Mouse (Mus musculus) midbrain, embryonic 14.5 days (tissue): ENCODE measurements at regions not wholly inside any gene's neighbourhood (a gene's known extent, or its start where the extent isn't known, plus 50 kb on each side); places are given as distances from the start of the nearest gene placed in this dataset.
"Not testable (repeated sequence)": the region's sequence is repeated elsewhere in the genome, so short reads cannot be mapped to it uniquely, and the experiment has no call there.

ENCODE experiments used
- ATAC-seq: fragments of 200-750 bp; cut with Nextera tagmentation; 2 replicates; pipeline ENCODE4 v1.8.0; 2017; ENCODE audit warnings: moderate number of reproducible peaks, moderate library complexity; ENCODE audit not compliant: low FRiP score, low TSS enrichment
- DNase-seq: peaks from one replicate; pipeline ENCODE4 v3.0.0-alpha.2; 2015
- H3K27ac ChIP-seq: fragments of 300-500 bp; sonication (generic); replicated peaks from 2 replicates; pipeline ENCODE4 v1.5.1; 2014; ENCODE audit warnings: mild to moderate bottlenecking, low read depth, low read length, moderate library complexity
- H3K27me3 ChIP-seq: fragments of 300-500 bp; sonication (generic); 2 replicates; pipeline ENCODE4 v1.6.1; 2014; ENCODE audit warnings: low read length, control low read depth, mixed read lengths; ENCODE audit not compliant: control insufficient read depth, insufficient read depth
- H3K36me3 ChIP-seq: fragments of 300-500 bp; sonication (generic); 2 replicates; pipeline ENCODE4 v1.6.1; 2014; ENCODE audit warnings: low read length, control low read depth; ENCODE audit not compliant: control insufficient read depth, insufficient read depth
- H3K4me1 ChIP-seq: fragments of 300-500 bp; sonication (generic); 2 replicates; pipeline ENCODE4 v1.6.1; 2014; ENCODE audit warnings: mild to moderate bottlenecking, antibody characterized with exemption, low read length, control low read depth; ENCODE audit not compliant: control insufficient read depth, insufficient read depth
- H3K4me2 ChIP-seq: fragments of 300-500 bp; sonication (generic); 2 replicates; pipeline ENCODE4 v1.6.1; 2014; ENCODE audit warnings: mild to moderate bottlenecking, low read length, moderate library complexity
- H3K4me3 ChIP-seq: fragments of 300-500 bp; sonication (generic); replicated peaks from 2 replicates; pipeline ENCODE4 v1.5.1; 2014; ENCODE audit warnings: low read depth, low read length
- H3K9ac ChIP-seq: fragments of 300-500 bp; sonication (generic); replicated peaks from 2 replicates; pipeline ENCODE4 v1.6.1; 2014; ENCODE audit warnings: mild to moderate bottlenecking, low read length, moderate library complexity
- H3K9me3 ChIP-seq: fragments of 300-500 bp; sonication (generic); 2 replicates; pipeline ENCODE4 v1.6.1; 2016; ENCODE audit warnings: low read length, control low read depth, mixed read lengths; ENCODE audit not compliant: control insufficient read depth
- WGBS: fragments of 180-500 bp; shearing (Covaris S2); extraction: QIAGEN DNeasy Blood & Tissue Kit; methylation state at CpG from one replicate; pipeline ENCODE4 v1.1.7; 2014; 5-methylcytosine and 5-hydroxymethylcytosine counted together

DNA sequence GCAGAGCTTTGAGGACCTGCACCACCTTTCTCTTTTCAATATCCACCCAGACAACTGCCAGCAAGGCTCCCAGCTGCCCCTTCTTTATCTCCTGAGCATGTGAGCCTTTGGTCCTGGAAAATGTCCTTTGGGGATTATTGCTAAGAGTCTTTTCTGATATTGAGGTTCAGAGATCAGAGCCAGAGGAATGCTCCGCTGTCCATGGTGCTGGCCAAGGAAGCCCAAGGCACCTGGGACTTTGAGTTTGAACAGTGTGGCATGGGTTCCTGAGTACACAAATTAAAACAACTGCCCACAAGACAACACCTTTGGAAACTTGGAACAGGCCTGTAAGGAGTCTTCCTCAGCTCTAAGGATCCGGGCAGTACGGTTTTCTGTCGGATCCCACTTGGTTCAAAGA, 52.6 kb upstream of the Slc28a3 start:
- H3K9ac ChIP-seq = no peak overlapping the region
- H3K4me1 ChIP-seq = no peaks in the 10 kb centered on the region
- H3K36me3 ChIP-seq = no peaks in the 10 kb centered on the region
- H3K27me3 ChIP-seq = no peaks in the 10 kb centered on the region
- DNase-seq (no peak), ATAC-seq (no peak)
- H3K27ac ChIP-seq = no peak overlapping the region
- no peaks in the 10 kb centered on the region for H3K9me3 ChIP-seq
- 78% methylated on average over 4 of the region's 4 CpGs for WGBS
- H3K4me2 ChIP-seq = no peak overlapping the region
- no peak overlapping the region for H3K4me3 ChIP-seq

DNA sequence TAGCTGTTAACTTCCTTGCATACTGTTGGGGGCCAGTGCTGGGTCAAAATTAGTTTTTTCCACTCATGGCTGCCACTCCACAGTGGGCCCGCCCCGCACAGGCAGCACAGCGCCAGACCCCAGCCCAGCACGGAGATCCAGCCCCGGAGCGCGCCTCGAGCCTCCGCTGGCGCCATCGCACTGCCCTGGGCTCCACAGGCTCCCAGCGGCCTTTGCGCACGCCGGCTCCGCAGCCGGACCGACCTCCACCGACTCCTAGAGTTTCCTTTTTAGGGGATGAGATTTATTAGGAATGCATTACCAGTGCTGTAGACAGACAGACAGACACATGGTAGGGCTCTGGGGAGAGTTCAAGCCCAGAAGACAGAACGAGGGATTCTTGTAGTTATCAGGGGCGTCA, 58.0 kb upstream of the Slc28a3 start:
- Histone ChIP-seq H3K4me2 (peak overlapping the region; percentile 33; the same call in 1 of the 2 replicates), H3K9ac (no peak overlapping the region), H3K27ac (no peak overlapping the region), H3K4me1 (0 out of 2 replicates have a peak, but pooled peaks cover 2% of the 10 kb centered on the region), H3K36me3 (no peaks in the 10 kb centered on the region), H3K27me3 (no peaks in the 10 kb centered on the region), H3K9me3 (no peaks in the 10 kb centered on the region), H3K4me3 (no peak overlapping the region)
- WGBS = 59% methylated on average over 21 of the region's 21 CpGs
- no peak for ATAC-seq
- no peak for DNase-seq

DNA sequence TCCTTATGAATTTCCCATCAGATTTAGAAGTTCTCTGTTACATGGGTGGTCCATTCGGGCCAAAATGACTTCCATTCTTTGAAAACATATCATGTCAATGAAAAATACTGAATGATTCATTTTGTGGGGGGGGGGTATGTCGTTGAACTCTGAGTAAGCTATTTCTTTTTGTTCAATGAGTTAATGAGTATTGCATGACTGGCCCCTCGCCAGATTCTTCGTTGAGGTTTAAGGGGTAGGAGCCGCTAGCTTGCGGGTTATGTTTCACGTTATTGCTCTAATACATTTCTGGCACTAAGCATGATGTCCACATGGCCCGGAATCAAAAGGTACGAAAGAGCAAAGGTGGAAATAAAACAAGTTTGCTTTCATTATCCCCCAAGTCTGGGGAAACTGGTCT, 59.5 kb upstream of the Slc28a3 start:
- Histone ChIP-seq H3K4me3 (no peak overlapping the region), H3K4me2 (no peak overlapping the region), H3K27ac (no peak overlapping the region), H3K9ac (no peak overlapping the region), H3K36me3 (no peaks in the 10 kb centered on the region), H3K9me3 (no peaks in the 10 kb centered on the region), H3K4me1 (0 out of 2 replicates have a peak, but pooled peaks cover 2% of the 10 kb centered on the region), H3K27me3 (no peaks in the 10 kb centered on the region)
- 91% methylated on average over 9 of the region's 9 CpGs for WGBS
- DNase-seq (no peak), ATAC-seq (no peak)

DNA sequence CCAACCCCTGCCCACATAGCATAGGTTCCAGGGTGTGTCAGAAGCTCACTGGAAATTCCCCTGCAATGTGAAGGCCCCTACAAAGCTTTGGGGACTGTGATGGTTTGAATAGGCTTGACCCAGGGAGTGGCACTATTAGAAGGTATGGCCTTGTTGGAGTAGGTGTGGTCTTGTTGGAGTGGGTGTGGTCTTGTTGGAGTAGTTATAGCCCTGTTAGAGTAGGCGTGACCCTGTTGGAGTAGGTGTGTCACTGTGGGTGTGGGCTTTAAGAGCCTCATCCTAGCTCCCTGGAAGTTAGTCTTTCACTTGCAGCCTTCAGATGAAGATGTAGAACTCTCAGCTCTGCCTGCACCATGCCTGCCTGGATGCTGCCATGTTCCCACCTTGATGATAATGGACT, 64.9 kb upstream of the Slc28a3 start:
- H3K27ac ChIP-seq, H3K9ac ChIP-seq, H3K4me3 ChIP-seq, H3K27me3 ChIP-seq, H3K9me3 ChIP-seq, DNase-seq, H3K4me2 ChIP-seq, H3K4me1 ChIP-seq, ATAC-seq, H3K36me3 ChIP-seq: not testable (repeated sequence)
- 90% methylated on average over 1 of the region's 1 CpGs for WGBS

DNA sequence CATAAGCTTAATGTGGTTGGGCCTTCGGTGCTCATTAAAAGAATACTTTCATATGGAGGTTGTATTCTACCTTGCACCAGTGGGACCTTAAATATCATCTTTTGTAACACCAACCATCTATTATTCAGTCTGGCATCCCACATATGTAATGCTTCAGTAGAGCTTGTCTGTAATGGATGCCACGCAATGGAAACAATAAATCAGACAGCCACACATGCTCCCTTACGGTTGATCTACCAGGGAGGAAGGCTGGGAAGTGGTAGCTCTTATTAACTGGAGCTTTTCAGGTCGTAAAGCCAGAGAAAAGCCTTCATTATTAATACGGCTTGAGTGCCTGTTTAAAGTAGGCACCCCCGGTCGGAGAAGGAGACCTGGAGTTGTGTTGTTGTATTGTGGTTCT, 66.8 kb upstream of the Slc28a3 start:
- no peak for ATAC-seq
- no peaks in the 10 kb centered on the region for H3K27me3 ChIP-seq

DNA sequence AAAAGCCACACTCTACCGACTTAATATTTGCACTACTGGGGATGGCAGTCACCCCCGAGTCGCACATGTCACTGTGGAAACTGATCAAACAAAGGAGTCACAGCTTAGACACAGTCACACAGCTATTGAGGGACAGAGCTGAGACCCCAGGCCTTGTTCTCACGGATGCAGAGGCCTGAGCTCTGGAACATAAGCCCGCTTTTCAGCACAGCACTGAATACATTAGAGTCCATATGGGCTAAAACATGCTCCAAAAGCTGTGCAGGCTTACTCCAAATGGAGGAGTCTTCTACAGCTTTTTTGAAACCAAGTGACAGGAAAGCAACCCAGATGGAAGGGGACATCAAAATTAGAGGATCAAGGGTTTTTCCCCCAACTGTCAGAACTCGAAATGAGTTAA, 69.0 kb upstream of the Slc28a3 start:
- Histone ChIP-seq H3K36me3 (no peaks in the 10 kb centered on the region), H3K4me2 (no peak overlapping the region), H3K9ac (no peak overlapping the region), H3K27me3 (no peaks in the 10 kb centered on the region), H3K4me1 (no peaks in the 10 kb centered on the region), H3K27ac (no peak overlapping the region), H3K9me3 (no peaks in the 10 kb centered on the region), H3K4me3 (no peak overlapping the region)
- 66% methylated on average over 6 of the region's 6 CpGs for WGBS
- no peak for DNase-seq
- no peak for ATAC-seq

More for the DNA sequence above, 66.8 kb upstream of the Slc28a3 start:
- Histone ChIP-seq H3K9me3 (no peaks in the 10 kb centered on the region), H3K4me2 (no peak overlapping the region), H3K36me3 (no peaks in the 10 kb centered on the region), H3K27ac (no peak overlapping the region), H3K4me3 (no peak overlapping the region), H3K9ac (no peak overlapping the region), H3K4me1 (no peaks in the 10 kb centered on the region)
- 81% methylated on average over 7 of the region's 7 CpGs for WGBS
- no peak for DNase-seq

DNA sequence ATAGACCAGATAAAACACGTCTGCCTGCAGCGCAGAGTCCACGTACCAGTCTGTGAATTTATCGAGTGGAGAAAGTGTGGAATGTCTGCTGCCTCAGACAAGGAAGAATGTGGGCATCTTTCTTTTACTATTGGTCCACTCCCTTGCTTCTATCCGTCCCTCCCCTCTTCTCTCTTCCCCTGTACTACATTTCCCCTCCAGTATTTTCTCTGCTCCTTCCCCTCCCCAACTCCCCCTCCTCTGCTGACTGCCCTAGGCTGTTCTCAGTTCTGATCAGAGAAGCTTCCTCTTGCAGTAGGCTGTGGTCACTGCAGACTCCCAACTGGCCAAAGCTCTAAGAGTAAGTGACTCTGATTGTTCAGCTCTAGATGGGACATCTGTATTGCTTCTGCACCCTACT, 76.1 kb upstream of the Slc28a3 start:
- H3K4me3 ChIP-seq = no peak overlapping the region
- DNase-seq (no peak), ATAC-seq (no peak)
- no peaks in the 10 kb centered on the region for H3K36me3 ChIP-seq
- no peaks in the 10 kb centered on the region for H3K27me3 ChIP-seq
- no peak overlapping the region for H3K27ac ChIP-seq
- no peak overlapping the region for H3K9ac ChIP-seq
- WGBS = 84% methylated on average over 5 of the region's 5 CpGs
- no peaks in the 10 kb centered on the region for H3K9me3 ChIP-seq
- H3K4me2 ChIP-seq = no peak overlapping the region
- no peaks in the 10 kb centered on the region for H3K4me1 ChIP-seq

DNA sequence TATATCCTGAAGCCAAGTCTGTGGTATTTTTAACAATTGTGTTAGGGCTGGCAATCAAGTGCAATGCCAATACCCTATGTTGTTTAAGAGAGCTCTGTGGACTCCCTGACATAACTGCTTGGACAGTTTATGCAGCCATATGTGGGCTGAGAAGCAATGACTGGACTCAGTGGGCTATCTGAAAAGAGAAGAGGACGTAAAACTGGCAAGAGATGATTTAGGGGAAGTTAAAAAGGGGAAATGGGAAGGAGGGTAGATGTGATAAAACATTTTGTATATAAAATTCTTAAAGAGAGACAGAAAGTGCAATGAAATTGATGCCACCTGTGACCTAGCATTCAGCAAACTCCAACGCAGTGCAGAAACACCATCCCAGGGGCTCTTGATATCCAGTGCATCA, 76.9 kb upstream of the Slc28a3 start:
- Histone ChIP-seq H3K4me1 (no peaks in the 10 kb centered on the region), H3K27ac (no peak overlapping the region), H3K27me3 (no peaks in the 10 kb centered on the region), H3K4me3 (no peak overlapping the region), H3K36me3 (no peaks in the 10 kb centered on the region), H3K4me2 (no peak overlapping the region), H3K9me3 (no peaks in the 10 kb centered on the region), H3K9ac (no peak overlapping the region)
- WGBS = 87% methylated on average over 2 of the region's 2 CpGs
- DNase-seq (no peak), ATAC-seq (no peak)

DNA sequence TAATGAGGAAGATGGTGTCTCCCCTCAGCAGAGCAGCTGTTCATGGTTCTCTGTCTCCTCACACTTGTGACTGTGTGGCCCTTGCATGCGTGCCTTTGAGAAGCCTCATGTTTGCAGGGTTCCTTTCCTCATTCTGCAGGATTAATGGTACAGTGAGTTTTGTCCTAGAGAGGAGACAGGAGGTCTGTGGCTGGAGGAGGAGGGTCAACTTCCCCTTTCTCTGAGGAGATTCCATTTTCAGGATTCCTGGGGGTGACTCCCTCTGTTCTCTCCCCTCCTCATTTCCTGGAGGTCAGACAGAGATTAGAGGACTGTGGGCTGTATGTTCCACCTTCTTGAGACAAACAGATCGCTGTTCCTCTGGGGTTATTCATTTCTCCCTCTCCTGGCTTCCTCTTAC, 77.6 kb upstream of the Slc28a3 start:
- 76% methylated on average over 2 of the region's 2 CpGs for WGBS
- H3K36me3 ChIP-seq = no peaks in the 10 kb centered on the region
- H3K27me3 ChIP-seq = no peaks in the 10 kb centered on the region
- H3K27ac ChIP-seq = no peak overlapping the region
- no peaks in the 10 kb centered on the region for H3K4me1 ChIP-seq
- H3K9me3 ChIP-seq = no peaks in the 10 kb centered on the region
- no peak overlapping the region for H3K9ac ChIP-seq
- no peak overlapping the region for H3K4me2 ChIP-seq
- H3K4me3 ChIP-seq = no peak overlapping the region
- DNase-seq (no peak), ATAC-seq (no peak)
